Mouse (Mus musculus) ZHBTc4 (cell line): ENCODE data around the gene Ankrd12.
A peak's percentile ranks its signal among the peaks of the same experiment; 100 is the strongest.

ENCODE experiments used
- DNase-seq: peaks from one replicate; pipeline ENCODE4 v3.0.0-alpha.2; 2011; ENCODE audit warnings: low read depth, low spot score

Ankrd12 gene

DNA sequence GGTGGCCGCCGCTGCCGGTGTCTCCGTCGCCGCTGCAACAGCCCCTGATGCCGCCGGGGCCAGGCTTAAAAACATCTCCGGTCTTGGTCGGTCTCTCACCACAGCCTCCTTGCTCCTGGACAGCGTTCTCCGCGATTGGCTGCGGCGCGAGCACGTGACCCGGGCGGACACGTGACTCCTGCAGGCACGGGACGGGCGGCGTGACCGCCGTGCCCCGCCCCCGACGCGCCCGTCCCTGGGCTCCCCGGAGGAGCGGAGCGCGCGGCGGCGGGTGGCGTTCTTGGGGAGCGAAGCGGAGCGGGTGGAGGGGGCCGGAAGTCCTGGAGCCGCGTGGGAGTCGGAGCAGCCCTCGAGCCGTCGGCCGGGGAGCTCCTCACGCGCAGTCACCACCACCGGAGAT is at the start of gene Ankrd12:
Gene Ankrd12 (minus strand): TSS at position 156 of the 400 bp plus-strand sequence.
- peak; percentile 97 for DNase-seq

DNA sequence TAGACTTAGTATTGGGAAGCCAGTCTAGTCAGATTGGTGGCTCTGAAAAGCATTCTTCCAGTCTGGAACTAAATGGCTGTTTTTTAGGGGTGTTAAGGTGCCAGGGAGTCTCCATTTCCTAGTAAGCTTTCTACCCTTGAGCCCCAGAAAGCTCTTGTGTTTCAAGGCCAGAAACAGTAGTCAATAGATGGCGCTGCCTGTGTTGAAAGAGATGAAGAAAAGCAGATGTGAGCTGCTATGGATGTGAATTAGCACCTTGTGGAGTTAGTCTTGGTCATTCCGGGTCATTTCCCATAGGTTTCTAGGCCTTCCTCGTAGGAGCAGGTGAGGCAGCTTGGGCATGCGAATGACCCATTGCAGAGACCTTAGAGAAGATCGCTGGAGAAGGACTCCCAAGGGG is 48.3 kb upstream of the Ankrd12 start:
- DNase-seq: no peak

DNA sequence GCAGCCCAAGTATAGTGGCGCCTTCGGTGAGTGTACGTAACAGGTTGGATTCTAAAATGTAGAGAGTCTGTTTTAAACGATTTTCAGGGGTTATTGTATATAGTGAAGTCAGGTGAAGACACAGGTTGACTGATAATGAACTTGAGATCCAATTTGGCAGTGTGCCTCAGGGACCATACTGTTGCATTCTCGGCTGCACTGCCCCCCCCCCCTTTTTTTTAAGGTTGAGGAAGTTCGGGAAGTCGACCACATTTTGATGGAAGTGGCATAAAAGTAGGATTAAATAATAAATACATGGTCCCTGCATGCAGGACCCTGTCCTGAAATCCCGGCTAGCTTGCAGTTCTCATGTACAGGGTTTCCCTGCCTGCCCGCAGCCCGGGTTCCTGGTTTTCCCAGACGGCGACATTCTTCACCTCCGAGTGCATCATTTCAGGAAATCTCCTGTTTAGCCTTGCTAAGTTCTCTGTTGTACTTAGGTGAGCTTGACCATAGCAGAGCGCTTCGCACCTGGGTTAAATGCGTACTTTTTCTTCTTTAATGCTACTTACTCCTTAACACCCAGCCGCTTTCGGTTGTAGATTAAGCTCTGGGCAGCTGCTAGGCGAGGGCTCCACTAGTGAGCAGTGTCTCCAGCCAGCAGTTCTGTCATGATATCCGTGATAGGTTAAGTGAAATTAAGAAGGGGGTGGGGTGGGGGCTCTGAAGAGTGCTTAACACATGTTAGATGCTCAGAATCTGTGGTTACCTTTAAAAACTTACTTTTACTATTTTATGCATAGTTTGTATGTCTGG is 47.1 kb upstream of the Ankrd12 start:
- DNase-seq: peak; percentile 50

DNA sequence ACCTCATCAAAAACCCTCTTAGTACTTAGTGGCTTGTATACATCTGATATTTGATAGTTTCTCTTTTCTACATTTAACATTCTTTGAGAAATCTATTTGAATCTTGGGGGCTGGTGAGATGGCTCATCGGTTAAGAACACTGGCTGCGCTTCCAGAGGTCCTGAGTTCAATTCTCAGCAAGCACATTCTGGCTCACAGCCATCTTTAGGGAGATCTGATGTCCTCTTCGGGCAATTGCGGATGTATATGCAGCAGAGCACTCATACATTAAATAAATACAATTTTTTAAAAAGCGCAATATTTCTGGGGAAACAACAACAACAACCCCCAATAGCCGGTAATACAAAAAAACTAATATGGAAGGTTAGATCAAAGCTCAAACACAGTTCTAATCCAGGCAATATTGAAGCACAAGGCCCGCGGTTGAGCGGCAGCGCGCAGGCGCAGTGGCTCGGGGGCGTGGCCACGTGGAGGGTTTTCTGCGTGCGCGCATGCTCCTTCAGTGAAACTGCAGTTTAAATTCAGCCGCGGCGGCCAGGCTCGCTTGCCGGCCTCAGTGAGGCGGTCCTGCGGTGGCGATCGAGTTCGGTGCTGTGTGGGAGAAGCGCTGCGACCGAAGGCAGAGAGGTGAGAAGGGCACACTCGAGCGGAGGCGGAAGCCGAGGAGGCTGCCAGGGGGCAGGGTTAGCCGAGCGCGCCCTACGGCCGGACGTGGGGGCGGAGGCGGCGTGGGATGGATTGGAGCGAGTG is 46.4 kb upstream of the Ankrd12 start, which contains the start of gene Ddx11:
Gene Ddx11 (plus strand): TSS at position 455 of the 750 bp plus-strand sequence.
- peak; percentile 94 for DNase-seq

DNA sequence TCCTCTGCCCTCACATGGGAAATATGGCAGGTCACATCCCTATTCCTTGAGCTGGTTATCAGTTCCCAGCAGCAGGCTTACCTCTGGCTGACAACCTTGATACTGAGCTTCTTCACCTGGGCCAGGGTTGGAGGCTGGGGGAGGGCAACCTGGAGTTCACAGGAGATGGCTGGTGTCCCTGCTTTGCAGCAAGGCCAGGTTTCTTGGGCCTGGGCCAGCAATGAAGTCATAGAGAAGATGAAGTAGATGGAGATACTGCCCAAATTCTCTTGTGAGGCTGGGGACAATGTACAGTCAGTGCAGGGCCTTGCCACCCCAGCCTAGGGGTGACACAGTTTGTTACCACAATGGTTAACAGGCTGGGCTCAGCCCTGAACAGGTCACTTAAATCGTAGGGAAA is 43.8 kb upstream of the Ankrd12 start:
- no peak for DNase-seq

DNA sequence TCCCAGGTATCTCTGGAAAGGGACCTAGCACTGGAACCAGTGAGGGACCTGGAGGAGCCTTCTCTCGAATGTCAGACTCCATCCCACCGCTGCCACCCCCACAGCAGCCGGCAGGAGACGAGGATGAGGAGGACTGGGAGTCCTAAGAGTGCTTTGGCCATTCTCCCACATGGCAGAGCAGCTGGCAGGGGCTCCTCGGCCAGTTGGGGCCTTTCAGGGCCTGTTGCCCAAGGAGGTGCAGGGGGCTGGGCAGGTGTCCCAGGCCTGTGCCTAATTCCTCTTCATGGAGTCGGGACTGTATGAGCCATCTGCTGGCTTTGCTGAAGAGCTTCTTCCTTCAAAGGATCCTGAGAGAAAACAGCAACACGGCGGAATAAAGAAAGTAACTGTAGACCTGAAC is 42.1 kb upstream of the Ankrd12 start:
- DNase-seq: no peak

DNA sequence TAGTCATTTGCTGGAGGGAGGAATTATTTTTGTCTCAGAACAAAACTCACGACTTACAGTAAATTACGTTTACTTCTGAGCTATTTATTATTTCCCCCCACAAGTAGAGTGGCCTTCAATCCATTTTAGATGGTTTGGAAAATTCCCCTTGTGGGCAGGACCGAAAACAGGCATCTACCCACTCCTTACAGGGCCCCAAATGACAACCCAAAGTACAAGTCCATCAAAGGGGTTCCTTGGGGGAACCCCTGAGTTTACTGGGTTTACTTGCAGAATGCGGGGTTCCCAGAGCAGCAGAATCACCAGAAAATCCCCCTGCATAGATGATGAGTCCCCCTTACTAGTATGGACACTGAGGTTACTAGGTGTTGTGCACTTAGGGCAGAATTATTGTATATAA is 35.3 kb upstream of the Ankrd12 start:
- DNase-seq: no peak

DNA sequence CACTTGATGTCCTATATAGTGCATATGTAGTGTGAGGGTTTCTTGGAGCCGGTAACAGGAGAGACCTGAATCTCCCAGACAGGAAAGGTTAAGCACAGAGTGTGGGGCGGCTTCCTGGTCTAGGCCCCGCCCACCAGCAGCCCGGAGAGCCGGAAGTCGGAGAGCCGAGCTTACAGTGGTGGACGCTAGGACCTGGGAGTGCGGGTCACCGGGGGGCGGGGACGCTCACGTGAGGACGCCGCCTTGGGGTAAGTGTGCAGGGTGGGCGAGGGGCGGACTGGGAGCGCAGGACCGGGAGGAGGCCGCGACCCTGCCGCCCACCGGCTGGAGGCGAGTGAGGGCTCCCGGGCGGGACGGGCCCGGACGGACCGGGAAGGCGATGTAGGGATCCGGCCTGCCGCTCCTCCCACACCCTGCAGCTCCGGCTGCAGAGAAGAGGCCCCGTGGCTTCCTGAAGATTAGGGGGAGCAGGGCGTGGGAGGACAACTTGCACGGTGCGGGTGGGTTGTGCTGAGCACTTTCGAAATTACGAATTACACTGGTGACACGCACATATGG is 34.6 kb upstream of the Ankrd12 start, which contains the start of gene Washc1:
Gene Washc1 (plus strand): TSS at position 144 of the 558 bp plus-strand sequence.
- peak; percentile 92 for DNase-seq

DNA sequence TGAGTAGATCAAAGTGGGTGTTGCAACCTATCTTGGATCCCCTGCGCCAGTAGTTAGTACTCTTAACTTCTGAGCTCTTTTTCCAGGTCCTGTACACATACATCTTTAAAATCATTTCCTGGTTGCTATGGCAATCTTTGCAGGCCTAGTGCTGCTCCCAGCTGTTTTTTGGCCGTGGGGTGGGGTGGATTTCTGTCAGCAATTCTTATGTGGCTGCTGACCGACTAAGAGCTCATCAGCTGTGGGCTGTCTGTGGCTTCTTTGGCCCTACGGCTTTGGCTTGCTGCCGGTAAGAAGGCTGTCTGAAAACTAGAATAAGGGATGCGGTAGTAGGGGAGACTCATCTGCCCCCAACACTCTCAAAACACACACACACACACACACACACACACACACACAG is 33.9 kb upstream of the Ankrd12 start:
- no peak for DNase-seq

DNA sequence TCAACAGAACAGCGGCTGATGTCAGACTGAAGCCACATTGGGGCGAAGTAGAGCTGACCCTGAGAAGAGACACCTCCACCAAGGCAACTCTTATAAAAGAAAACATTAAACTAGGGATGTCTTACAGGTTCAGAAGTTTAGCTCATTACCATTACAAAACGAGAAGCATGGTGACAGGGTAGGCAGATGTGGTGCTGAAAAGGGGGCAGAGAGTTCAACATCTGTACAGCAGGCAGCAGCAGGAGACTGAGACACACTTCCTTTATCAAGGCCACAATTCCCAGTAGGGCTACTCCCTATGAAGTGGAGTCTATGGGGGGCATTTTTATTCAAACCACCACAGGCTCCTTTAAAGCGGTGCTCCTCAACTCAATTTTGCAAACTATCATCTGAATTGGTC is 31.3 kb upstream of the Ankrd12 start:
- peak; percentile 32 for DNase-seq

DNA sequence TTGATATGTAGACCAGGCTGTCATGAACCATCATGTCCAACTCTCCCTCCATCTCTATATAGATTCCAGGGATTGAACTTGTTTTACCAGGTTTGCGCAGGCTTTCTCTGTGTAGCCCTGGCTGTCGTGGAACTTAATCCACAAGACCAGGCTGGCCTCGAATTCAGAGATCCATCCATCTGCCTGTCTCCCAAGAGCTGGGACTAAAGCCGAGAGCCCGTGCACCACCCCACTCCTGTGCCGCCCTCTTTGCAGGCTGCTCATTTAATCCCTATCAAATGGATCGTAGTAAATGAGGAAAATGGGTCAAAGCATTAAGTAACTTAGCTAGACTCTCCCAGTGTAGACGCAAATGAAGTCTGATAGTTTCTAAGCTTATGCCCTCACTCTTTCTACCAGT is 30.6 kb upstream of the Ankrd12 start:
- no peak for DNase-seq

DNA sequence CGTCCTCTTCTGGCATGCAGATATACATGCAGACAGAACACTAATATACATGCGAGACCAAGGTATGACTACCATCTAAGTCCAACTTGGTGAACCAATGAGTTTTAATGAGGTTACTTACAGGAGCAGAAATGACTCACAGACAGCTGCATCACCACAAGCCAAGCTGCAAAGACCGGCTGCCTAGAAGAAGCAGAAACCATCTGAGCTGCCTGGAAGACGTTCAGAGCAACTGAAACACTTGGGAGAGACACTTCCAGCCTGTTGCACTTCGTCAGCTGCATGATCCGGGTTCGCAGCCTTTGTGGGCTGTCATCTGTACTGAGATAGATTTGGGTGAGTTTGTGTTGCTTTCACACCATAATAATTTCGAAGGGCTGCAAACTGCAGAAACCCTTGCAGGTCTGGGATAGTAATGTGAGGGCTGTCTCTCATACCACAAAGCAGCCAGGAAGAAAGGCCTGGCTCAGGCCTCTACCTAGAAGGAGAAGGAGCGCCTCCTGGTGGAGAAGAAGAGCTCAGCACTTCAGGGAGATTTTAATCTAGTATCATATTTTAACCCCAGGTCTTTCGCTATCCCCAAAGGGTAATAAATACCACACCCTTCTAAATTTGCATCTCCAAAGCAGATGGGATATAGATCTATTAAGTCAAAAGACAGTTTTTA is 29.8 kb upstream of the Ankrd12 start:
- DNase-seq: peak; percentile 83

DNA sequence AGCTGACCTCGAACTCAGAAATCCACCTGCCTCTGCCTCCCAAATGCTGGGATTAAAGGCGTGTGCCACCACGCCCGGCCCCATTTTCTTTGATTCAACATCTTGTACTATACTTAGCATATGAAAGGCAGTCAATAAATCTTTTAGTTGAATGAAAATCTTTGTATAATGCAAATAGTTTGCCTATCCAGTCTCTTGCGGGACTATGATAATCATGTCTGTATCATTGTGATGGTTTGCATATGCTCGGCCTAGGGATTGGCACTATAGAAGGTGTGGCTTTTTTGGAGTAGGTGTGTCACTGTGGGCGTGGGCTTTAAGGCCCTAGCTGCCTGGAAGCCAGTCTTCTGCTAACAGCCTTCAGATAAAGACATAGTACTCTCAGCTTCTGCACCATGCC is 27.2 kb upstream of the Ankrd12 start:
- peak; percentile 91 for DNase-seq

DNA sequence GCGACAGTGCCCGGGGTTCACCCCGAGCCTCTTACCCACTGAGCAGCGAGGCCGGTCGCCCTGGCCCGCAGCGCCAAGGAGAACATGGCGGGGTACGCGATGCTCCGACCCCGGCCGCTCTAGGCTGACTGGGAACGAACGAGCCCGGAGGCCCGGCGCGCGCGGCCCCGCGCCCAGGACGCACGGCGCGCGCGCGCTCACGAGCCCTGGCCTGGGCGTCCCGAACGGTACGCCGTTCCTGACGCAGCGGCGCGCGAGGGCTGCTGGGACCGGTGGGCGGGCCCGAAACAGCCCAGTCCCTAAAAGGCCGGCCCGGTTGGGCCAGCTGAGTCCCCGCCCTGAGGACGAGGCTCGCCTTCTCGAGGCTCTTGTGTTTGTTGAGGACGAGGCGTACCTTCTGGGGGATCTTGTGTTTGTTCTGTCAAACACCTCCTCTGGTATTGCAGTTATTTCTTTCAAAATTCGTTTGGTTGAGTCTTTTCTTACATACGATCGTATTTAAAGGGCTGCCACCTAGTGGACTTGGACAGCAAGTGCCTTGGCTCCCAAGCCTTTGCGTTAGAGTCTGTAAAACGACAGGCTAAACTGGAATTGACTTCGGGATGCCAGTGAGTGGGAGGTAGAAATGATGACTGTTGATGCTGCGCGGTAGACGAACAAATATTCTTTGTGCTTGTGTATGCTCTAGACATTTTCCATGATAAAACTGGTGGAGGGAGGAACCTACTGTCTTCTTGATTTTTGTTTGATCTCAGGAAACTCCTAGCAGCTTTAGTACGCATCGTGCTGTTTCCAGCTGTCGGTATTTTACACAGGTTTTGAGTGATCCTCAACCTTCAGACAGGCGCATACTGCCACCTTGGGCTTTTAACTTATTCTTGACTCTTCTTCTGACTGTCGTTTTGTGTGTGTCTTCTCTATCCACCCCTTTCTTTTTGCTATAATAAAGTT is 24.8 kb upstream of the Ankrd12 start, which contains the start of gene Ndufv2:
Gene Ndufv2 (minus strand): TSS at position 180 of the 951 bp plus-strand sequence.
- DNase-seq: peak; percentile 99

DNA sequence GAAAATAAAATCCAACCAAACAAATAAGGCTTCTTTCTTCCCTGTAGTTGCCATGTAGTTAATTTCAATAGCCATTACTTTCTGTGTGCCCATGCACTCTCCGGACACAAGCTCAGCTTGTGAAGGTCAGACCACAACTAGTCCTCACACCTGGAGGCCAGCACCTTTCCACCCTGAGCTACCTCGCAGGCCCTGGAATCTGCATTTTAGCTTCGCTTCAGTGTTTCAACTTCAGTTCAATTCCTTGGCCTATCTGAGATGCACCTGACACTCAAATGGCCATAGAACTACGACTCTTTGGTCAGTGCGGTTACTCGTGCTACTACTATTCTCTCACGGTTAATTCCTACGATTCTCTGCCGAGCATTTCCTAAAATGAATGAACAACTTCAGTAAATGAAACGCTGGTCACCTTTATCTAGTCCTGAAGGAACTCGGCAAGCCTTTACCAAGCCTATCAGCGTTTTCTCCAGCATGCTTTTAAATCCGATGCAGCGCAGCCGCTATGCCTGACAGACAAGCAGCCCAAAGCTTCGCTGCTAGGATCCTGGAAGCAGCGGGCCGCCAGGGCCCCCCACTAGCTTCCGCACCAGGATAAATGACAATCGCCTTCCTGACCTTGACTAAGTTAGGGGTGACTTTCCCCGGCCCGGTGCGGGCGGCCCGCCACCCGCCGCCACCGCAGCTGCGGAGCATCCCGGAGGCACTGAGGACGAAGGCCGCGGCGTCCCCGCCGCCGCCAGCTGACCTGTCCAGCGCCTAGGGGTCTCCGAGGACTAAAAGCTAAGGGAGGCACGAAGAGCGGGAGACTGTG is 23.9 kb upstream of the Ankrd12 start:
- DNase-seq: peak; percentile 34

DNA sequence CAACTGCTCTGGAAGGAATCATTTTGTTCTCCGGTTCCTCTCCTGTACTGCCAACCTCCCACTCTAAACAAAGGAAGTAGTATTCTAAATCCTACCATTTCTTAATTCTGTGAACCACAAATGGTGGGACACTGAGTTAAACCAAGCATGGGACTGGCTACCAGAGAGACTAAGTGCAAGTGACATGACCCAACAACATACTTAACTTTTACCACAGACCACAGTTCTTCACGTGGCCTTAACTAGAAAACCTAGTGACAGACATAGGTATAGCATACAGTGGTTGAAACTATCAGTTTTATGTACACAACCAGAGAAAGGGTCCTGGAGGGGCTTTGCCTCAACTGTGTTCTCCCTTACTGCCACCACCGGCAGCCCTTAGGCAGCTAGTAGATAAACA is 15.8 kb upstream of the Ankrd12 start:
- DNase-seq: no peak

DNA sequence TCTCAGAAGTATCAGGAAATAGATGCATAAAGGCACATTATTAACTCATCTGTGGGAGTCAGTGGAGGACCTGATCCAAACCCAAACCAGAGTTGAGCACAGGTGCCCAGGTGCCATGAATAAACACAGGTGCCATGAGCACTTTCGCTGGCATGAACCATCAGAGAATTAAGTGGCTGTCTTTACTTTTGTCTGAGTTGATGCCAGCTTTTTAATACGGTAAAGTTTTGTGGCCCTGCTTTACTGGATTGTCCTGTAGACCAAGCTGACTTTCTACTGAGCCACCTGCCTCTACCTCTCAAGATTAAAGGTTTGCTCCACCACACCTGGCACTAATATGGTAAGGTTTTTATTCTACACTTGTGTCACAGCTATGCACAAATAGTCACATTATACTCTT is 15.2 kb upstream of the Ankrd12 start:
- no peak for DNase-seq

DNA sequence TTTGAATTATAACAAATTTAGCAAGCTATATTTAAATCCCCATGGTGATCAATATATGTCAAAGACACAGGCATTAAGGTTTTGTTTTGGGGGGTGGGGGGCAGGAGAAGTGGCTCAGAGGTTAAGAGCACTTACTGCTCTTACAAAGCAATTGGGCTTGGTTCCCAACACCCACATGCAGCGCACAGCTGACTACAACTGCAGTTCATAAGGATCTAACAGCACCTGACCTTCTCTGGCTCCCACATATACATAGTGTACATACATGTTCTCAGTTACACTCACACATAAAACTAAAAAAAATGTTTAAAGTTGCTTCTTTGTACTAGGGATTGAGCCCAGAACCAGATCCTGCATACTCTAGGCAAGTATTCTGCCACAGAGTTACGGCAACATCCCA is 14.5 kb upstream of the Ankrd12 start:
- DNase-seq: no peak

DNA sequence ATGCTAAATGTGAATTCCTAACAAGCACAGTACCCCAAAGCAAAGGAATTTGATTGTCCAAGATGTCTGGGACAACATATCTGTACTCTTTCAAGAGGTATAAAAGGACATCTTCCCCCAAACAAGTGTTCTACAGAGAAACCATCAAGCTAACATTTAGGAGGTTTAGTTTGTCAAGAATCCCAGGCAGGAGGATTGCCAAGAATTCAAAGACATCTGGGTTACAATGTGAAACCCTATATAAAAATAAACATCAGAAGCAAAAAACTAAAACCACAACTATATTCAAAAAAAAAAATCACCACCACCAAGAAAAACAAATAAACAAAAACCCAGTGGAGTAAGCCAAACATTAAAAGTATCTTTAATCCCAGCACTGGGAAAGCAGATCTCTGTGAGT is 13.4 kb upstream of the Ankrd12 start:
- no peak for DNase-seq

DNA sequence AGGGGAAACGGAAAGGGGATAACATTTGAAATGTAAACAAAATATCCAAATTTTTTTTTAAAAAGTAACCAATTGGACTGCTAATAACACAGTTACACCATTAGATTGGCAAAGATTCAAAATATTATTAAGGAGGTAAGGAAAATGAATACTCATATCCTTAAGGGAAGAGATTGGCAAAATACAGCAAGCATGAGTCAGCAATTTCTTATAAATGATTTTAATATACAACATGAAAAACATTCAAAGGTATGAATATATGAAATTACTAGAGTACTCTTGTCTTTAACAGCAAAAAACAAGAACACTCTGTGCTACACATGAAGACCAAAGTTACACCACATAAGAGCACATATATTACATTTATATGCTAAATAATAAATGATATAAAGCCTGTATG is 8.1 kb upstream of the Ankrd12 start:
- DNase-seq: no peak
